Mouse (Mus musculus) left cerebral cortex, adult 9 months (tissue): Measurements from ENCODE around the gene Zbtb7a.
A peak's percentile ranks its signal among the peaks of the same experiment; 100 is the strongest.
"Not testable (repeated sequence)": the region's sequence is repeated elsewhere in the genome, so short reads cannot be mapped to it uniquely, and the experiment has no call there.

Experiments
- DNase-seq, 2 experiments: peaks; one replicate each; pipeline ENCODE4 v3.0.0; 2022; ENCODE audit warnings: low spot score in 2 of 2

Zbtb7a gene

GRCm38 (mm10) chr10:81168521-81169244 is 33.7 kb downstream of the Zbtb7a start:
- peak in 1 of 2 experiments; percentile 77 for DNase-seq

DNA sequence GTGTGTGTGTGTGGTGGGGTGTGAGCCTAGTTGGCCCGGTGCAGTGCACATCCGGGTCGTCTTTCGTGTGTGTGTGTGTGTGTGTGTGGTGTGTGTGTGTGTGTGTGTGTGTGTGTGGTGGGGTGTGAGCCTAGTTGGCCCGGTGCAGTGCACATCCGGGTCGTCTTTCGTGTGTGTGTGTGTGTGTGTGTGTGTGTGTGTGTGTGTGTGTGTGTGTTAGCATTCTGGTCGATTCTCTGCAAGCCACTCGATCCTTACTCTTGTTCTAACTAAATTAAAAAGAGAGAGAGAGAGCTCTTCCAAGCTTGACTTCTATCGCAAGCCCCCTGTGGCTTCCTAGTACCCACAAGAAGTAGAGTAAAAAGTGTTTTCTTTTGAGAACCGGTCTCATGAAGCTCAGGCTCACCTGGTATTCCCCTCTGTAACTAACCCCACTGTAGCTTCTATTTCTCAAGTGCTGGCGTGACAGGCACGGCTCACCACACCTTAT is 34.4 kb downstream of the Zbtb7a start:
- not testable (repeated sequence) for DNase-seq

DNA sequence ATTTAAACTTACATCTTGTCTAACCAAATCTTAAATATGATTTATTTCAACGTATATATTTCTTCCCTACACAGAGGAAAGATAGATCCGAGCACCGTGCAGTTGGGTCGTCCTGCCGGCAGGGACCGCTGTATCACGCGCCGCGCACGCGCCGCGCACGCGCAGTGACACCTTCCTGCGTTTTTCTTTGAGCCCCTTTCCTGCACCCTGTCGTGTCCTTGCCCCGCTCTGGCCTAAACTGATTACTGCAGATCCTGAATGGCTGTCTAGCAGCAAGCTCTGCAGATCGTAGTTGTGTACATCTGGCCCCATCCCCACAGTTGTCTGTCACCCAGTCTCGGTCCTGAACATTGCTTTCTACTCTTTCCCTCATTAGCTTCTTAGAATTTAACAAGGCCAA is 38.1 kb downstream of the Zbtb7a start:
- peak in 1 of 2 experiments; percentile 82 for DNase-seq

- peak in 1 of 2 experiments; percentile 92 for DNase-seq
These were observed 39.8 kb downstream of the Zbtb7a start for GRCm38 (mm10) chr10:81174617-81175344.

- DNase-seq = not testable (repeated sequence)
These were observed 40.3 kb downstream of the Zbtb7a start for GRCm38 (mm10) chr10:81175345-81175701.

GRCm38 (mm10) chr10:81175936-81176465 is 41.0 kb downstream of the Zbtb7a start:
- no peak for DNase-seq

DNA sequence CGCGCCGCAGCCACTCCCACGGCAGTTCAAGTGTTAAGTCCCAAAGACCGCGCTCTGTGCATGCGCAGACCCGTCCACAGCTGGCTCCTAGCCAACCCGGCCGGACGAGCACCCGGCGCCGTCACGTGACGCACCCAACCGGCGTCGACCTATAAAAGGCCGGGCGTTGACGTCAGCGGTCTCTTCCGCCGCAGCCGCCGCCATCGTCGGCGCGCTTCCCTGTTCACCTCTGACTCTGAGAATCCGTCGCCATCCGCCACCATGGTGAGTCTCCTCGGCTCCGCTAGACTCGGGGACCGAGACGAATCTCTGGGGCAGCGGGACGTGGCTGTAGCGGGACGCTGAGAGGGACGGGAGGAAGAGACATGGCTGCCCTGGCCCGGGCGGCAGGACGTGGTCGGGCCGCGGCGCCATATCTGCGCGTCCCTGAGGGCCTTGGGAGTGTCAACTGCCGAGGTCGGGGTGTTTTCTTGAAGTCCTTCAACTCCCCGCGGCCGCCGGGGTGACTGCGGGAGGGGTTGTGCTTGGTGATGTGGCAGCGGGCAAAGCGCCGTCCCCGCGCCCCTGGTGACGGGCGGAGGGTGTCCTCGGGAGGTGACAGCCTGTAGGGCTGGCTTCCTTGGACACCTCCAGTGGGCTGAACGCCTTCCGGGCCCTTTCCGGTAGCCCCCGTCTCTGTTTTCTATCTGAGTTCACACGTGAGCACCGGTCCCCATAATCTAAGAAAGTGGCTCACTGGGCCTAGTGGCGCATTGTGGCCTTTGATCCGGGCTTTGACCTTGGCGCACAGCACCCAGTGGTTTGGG is 41.6 kb downstream of the Zbtb7a start, which contains the start of gene Eef2:
Eef2 (plus strand) TSS at position 166 of the 806 bp plus-strand sequence.
- DNase-seq = peak; percentile 92 to 98

- DNase-seq = no peak
These were observed 42.5 kb downstream of the Zbtb7a start for GRCm38 (mm10) chr10:81177491-81177925.

DNA sequence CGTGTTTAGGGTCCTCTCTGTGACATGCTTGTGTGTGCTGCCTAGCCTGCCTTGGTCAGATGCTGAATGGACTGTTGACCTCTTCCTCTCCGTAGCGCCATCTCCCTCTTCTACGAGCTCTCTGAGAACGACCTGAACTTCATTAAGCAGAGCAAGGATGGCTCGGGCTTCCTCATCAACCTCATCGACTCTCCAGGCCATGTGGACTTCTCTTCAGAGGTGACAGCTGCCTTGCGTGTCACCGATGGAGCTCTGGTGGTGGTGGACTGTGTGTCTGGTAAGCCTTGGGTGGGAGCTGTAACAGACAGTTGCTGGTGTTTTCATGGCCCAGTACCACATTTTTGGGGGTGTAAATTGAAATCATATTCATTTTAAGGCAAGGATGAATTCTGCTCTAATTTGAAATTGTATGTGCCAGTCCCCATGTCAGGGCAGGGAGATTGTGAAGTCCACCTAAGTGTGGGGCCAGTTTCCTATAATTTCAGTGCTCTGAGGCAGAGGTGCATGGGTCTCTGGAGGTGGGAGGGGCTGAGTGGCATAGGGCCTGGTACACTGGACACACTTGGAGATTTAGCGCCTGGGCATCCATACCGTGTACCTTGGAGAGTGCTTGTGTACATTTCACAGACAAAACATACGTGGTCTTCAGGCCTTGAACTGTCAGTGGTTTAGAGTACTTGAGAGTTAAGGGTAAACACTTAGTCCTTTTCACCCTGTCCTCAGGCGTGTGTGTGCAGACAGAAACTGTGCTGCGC is 43.1 kb downstream of the Zbtb7a start:
- DNase-seq = no peak

- DNase-seq = no peak
These were observed 43.9 kb downstream of the Zbtb7a start for GRCm38 (mm10) chr10:81178927-81179326.

GRCm38 (mm10) chr10:81179451-81180342 is 44.7 kb downstream of the Zbtb7a start:
- DNase-seq = no peak

DNA sequence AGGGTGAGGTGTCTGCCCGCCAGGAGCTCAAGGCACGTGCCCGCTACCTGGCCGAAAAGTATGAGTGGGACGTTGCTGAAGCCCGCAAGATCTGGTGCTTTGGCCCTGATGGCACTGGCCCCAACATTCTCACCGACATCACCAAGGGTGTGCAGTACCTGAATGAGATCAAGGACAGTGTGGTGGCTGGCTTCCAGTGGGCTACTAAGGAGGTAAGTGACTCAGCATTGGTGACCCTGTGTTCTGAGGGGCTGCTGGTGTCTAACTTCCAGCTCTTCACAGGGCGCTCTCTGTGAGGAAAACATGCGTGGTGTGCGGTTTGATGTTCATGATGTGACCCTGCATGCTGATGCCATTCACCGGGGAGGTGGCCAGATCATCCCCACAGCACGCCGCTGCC is 45.9 kb downstream of the Zbtb7a start:
- no peak for DNase-seq

- DNase-seq = not testable (repeated sequence)
These were observed 46.8 kb downstream of the Zbtb7a start for GRCm38 (mm10) chr10:81181860-81182259.

DNA sequence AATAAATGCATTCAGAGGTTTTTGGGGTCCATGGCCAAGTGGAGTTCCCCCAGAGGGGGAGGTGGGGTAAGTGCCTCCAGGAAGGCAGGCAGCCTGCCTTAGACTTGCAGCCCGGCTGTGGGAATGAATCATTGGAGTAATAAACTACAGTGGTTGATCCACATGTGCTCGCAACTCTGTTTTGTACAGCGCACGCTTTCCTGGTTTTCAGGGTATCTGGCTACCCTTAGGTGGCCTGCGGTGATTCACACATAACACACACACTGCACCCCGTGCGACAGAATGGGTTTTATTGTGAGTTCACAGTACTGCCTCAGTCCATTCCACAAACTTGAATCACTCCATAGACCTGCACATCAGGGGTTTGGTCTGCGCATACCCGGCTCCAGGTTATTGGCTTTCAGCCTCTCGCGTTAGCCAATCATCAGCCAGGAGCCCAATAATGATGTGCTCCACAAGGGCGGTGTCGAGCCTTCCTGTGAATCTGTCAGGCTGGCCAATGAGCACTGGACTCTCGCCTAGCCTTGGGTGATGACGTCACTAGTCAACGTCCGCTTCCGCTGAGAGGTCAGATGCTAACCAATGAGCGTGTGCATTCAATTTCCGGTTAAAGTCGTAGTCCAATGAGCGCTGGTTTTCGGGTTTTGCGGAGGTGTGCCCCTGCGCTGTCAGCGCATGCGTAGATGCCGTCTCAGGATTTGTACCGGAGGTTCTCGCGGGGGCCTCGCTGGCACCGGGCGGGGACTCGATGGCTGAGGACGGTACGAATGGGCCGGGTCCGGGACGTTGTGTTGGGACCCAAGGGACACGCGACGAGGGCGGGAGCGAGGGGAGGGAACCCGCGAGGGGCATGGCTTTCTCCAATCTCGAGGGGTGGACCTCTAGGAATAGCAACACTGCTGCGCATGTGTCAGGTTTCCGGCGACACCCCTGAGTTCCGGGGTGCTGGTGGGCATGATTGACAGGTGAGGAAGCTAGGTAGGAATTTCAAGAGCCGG is 47.6 kb downstream of the Zbtb7a start, which contains the start of gene Dapk3:
Dapk3 (plus strand) TSS at position 670 of the 998 bp plus-strand sequence.
- peak; percentile 98 to 99 for DNase-seq

- no peak for DNase-seq
These were observed 48.8 kb downstream of the Zbtb7a start, which contains the start of gene 4930442H23Rik for GRCm38 (mm10) chr10:81183805-81184204. TSS of gene 4930442H23Rik (minus strand) at chr10:81183849.

DNA sequence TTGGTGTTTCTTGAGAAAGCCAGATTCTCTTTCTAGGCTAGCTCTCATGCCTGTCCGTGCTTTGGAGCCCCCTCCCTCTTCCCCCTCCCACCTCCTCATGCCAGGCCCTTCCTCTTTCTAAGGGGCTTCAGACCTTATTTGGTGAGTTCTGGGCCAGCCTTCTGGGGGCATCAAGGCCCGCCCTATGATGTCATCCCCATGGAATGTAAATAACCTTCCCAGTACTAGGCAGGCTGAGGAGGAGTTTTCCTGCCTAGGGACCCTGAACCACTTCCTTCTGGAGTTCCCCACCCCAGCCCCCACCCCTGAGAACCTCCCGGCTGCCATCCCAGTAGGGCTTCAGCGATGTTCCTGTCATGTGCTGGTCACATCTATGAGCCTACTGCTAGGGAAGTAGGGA is 49.7 kb downstream of the Zbtb7a start:
- DNase-seq = no peak

GRCm38 (mm10) chr10:81187161-81187560 is 52.1 kb downstream of the Zbtb7a start:
- DNase-seq = no peak

DNA sequence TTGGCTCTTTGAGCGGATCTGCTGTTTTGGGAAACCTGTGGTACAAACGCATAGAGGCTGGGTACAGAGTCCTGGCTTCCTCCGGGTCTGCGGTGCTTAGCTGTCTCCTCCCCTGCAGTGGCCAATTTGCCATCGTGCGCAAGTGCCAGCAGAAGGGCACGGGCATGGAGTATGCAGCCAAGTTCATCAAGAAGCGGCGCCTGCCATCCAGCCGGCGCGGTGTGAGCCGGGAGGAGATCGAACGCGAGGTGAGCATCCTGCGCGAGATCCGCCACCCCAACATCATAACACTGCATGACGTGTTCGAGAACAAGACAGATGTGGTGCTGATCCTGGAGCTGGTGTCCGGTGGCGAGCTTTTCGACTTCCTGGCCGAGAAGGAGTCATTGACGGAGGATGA is 54.8 kb downstream of the Zbtb7a start:
- no peak for DNase-seq
